Mouse (Mus musculus): Measurements from ENCODE around the gene Myh14.

DNA sequence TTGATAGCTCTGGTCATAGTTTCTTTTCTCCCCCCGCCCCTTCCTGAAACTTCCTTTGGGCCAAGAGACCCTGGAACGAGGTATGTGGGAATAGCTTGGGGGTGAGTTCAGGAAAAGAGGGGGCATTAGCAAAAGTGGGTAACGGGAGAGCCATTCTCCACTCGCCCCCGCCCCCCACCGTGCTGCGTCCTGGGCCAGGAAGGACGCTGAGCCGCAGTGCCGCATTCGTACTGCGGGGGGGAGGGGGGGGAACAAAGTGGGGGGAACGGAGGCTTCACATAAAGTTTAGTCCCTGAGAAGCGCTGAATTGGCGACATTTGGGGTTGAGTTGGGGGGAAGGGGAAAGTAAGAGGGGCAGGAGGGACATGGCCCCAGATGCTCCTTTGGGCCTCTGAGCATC is 77.6 kb downstream of the Myh14 start:
- TF ChIP-seq POLR2A (IDR thresholded peaks at IDR 0.05; ENCODE audit: low read depth, low read length) (no peak), CTCF (conservative IDR thresholded peaks at IDR 0.05 in 1 of 2, IDR thresholded peaks at IDR 0.05 in 1 of 2; ENCODE audit: low read depth in 2 of 2, low read length in 2 of 2) (no peak), MAX (IDR thresholded peaks at IDR 0.05; ENCODE audit: low read length) (no peak), NRF1 (IDR thresholded peaks at IDR 0.05; ENCODE audit: low read depth, low read length) (no peak), SIN3A (IDR thresholded peaks at IDR 0.05; ENCODE audit: low read length) (no peak), GABPA (IDR thresholded peaks at IDR 0.05; ENCODE audit: insufficient replicate concordance, low read depth, low read length) (no peak), ZMIZ1 (IDR thresholded peaks at IDR 0.05; ENCODE audit: low read depth, low read length) (no peak), RCOR1 (conservative IDR thresholded peaks at IDR 0.05; ENCODE audit: low read depth, low read length) (no peak), EP300 (IDR thresholded peaks at IDR 0.05; ENCODE audit: low read length) (no peak), ZKSCAN1 (IDR thresholded peaks at IDR 0.05; ENCODE audit: borderline replicate concordance, low read depth, low read length) (no peak), MAFK (IDR thresholded peaks at IDR 0.05; ENCODE audit: insufficient replicate concordance, low read length) (no peak), USF2 (conservative IDR thresholded peaks at IDR 0.05; ENCODE audit: low read depth, low read length) (no peak), BHLHE40 (IDR thresholded peaks at IDR 0.05; ENCODE audit: low read depth, low read length) (no peak)

Data from CH12.LX (cell line).